Mouse (Mus musculus) hindbrain, embryonic 12.5 days (tissue): ENCODE measurements at regions not wholly inside any gene's neighbourhood (a gene's known extent, or its start where the extent isn't known, plus 50 kb on each side); places are given as distances from the start of the nearest gene placed in this dataset.
A peak's percentile ranks its signal among the peaks of the same experiment; 100 is the strongest.

Source experiments
- ATAC-seq: fragments of 200-750 bp; cut with Nextera tagmentation; 2 replicates; pipeline ENCODE4 v1.8.0; 2017; ENCODE audit warnings: moderate TSS enrichment; ENCODE audit not compliant: low FRiP score
- H3K27ac ChIP-seq: fragments of 300-500 bp; sonication (generic); 2 replicates; pipeline ENCODE4 v1.5.1; 2016; ENCODE audit warnings: mild to moderate bottlenecking
- H3K27me3 ChIP-seq: fragments of 300-500 bp; sonication (generic); 2 replicates; pipeline ENCODE4 v1.6.1; 2016; ENCODE audit warnings: mild to moderate bottlenecking
- H3K36me3 ChIP-seq: fragments of 300-500 bp; sonication (generic); 2 replicates; pipeline ENCODE4 v1.6.1; 2016; ENCODE audit warnings: mild to moderate bottlenecking
- H3K4me1 ChIP-seq: fragments of 300-500 bp; sonication (generic); 2 replicates; pipeline ENCODE4 v1.6.1; 2016
- H3K4me2 ChIP-seq: fragments of 300-500 bp; sonication (generic); replicated peaks from 2 replicates; pipeline ENCODE4 v1.6.1; 2016; ENCODE audit warnings: mild to moderate bottlenecking
- H3K4me3 ChIP-seq: fragments of 300-500 bp; sonication (generic); 2 replicates; pipeline ENCODE4 v1.5.1; 2016; ENCODE audit warnings: mild to moderate bottlenecking
- H3K9ac ChIP-seq: fragments of 300-500 bp; sonication (generic); 2 replicates; pipeline ENCODE4 v1.6.1; 2016; ENCODE audit warnings: mild to moderate bottlenecking, moderate library complexity
- H3K9me3 ChIP-seq: fragments of 300-500 bp; sonication (generic); replicated peaks from 2 replicates; pipeline ENCODE4 v1.6.1; 2016; ENCODE audit warnings: mild to moderate bottlenecking
- WGBS: fragments of 180-500 bp; shearing (Covaris S2); methylation state at CpG from one replicate; pipeline ENCODE4 v1.1.7; 2016; 5-methylcytosine and 5-hydroxymethylcytosine counted together

GRCm38 (mm10) chr14:24646239-24646848, 159.4 kb downstream of the Rps24 start:
- Histone ChIP-seq H3K4me1 (peaks cover 35% of the 10 kb centered on the region), H3K4me3 (no peak overlapping the region), H3K9me3 (no peaks in the 10 kb centered on the region), H3K9ac (no peak overlapping the region), H3K4me2 (no peak overlapping the region), H3K36me3 (no peaks in the 10 kb centered on the region), H3K27me3 (no peaks in the 10 kb centered on the region), H3K27ac (peak overlapping the region; percentile 66)
- no peak for ATAC-seq
- 94% methylated on average over 6 of the region's 6 CpGs for WGBS

GRCm38 (mm10) chr14:24647722-24648121, 160.8 kb downstream of the Rps24 start:
- no peaks in the 10 kb centered on the region for H3K9me3 ChIP-seq
- no peaks in the 10 kb centered on the region for H3K27me3 ChIP-seq
- no peak for ATAC-seq
- H3K27ac ChIP-seq, result no peak overlapping the region
- no peak overlapping the region for H3K4me2 ChIP-seq
- no peak overlapping the region for H3K9ac ChIP-seq
- H3K4me3 ChIP-seq, result no peak overlapping the region
- H3K36me3 ChIP-seq, result no peaks in the 10 kb centered on the region
- WGBS, result 91% methylated on average over 4 of the region's 4 CpGs
- H3K4me1 ChIP-seq, result peaks cover 36% of the 10 kb centered on the region

GRCm38 (mm10) chr14:24650195-24650901, 163.4 kb downstream of the Rps24 start:
- peak overlapping the region; percentile 85 for H3K27ac ChIP-seq
- H3K4me3 ChIP-seq, result no peak overlapping the region
- 57% methylated on average over 7 of the region's 7 CpGs for WGBS
- H3K4me1 ChIP-seq, result peaks cover 23% of the 10 kb centered on the region
- no peak overlapping the region for H3K9ac ChIP-seq
- no peaks in the 10 kb centered on the region for H3K27me3 ChIP-seq
- H3K9me3 ChIP-seq, result no peaks in the 10 kb centered on the region
- ATAC-seq, result peak; percentile 43; the same call in 1 of the 2 replicates
- no peaks in the 10 kb centered on the region for H3K36me3 ChIP-seq
- H3K4me2 ChIP-seq, result no peak overlapping the region

GRCm38 (mm10) chr14:24650902-24651270, 164.0 kb downstream of the Rps24 start:
- 38% methylated on average over 12 of the region's 12 CpGs for WGBS
- Histone ChIP-seq H3K9ac (no peak overlapping the region), H3K4me2 (no peak overlapping the region), H3K36me3 (no peaks in the 10 kb centered on the region), H3K4me3 (no peak overlapping the region), H3K9me3 (no peaks in the 10 kb centered on the region), H3K27me3 (no peaks in the 10 kb centered on the region), H3K27ac (peak overlapping the region; percentile 85), H3K4me1 (peaks cover 28% of the 10 kb centered on the region)
- no peak; the same call in 1 of the 2 replicates for ATAC-seq

GRCm38 (mm10) chr14:24652591-24652990, 165.7 kb downstream of the Rps24 start:
- Histone ChIP-seq H3K9me3 (no peaks in the 10 kb centered on the region), H3K9ac (no peak overlapping the region), H3K27ac (no peak overlapping the region), H3K27me3 (no peaks in the 10 kb centered on the region), H3K4me1 (peaks cover 25% of the 10 kb centered on the region), H3K4me3 (no peak overlapping the region), H3K36me3 (no peaks in the 10 kb centered on the region), H3K4me2 (no peak overlapping the region)
- ATAC-seq, result no peak
- 71% methylated on average over 2 of the region's 2 CpGs for WGBS

- H3K4me3 ChIP-seq, result no peak overlapping the region
- 55% methylated on average over 9 of the region's 9 CpGs for WGBS
- no peak overlapping the region for H3K4me2 ChIP-seq
- no peak overlapping the region for H3K27ac ChIP-seq
- no peaks in the 10 kb centered on the region for H3K36me3 ChIP-seq
- peaks cover 13% of the 10 kb centered on the region for H3K4me1 ChIP-seq
- 0 out of 2 replicates have a peak, but pooled peaks have one; percentile 36 for ATAC-seq
- H3K9ac ChIP-seq, result no peak overlapping the region; the same call in 1 of the 2 replicates
- H3K9me3 ChIP-seq, result no peaks in the 10 kb centered on the region
- H3K27me3 ChIP-seq, result no peaks in the 10 kb centered on the region
These were observed 168.7 kb downstream of the Rps24 start for GRCm38 (mm10) chr14:24655580-24655979.

- ATAC-seq, result no peak
These were observed 174.9 kb downstream of the Rps24 start for GRCm38 (mm10) chr14:24661797-24662196.

GRCm38 (mm10) chr14:24665210-24665609, 178.3 kb downstream of the Rps24 start:
- no peak overlapping the region for H3K4me2 ChIP-seq
- no peak for ATAC-seq
- no peaks in the 10 kb centered on the region for H3K36me3 ChIP-seq
- H3K27ac ChIP-seq, result no peak overlapping the region
- H3K27me3 ChIP-seq, result no peaks in the 10 kb centered on the region
- H3K9me3 ChIP-seq, result no peaks in the 10 kb centered on the region
- H3K9ac ChIP-seq, result no peak overlapping the region
- 71% methylated on average over 4 of the region's 4 CpGs for WGBS
- no peak overlapping the region for H3K4me3 ChIP-seq
- no peaks in the 10 kb centered on the region for H3K4me1 ChIP-seq

More at GRCm38 (mm10) chr14:24661797-24662196, 174.9 kb downstream of the Rps24 start:
- Histone ChIP-seq H3K27me3 (no peaks in the 10 kb centered on the region), H3K9ac (no peak overlapping the region), H3K4me3 (no peak overlapping the region), H3K27ac (no peak overlapping the region), H3K4me2 (no peak overlapping the region), H3K4me1 (no peaks in the 10 kb centered on the region), H3K36me3 (no peaks in the 10 kb centered on the region), H3K9me3 (no peaks in the 10 kb centered on the region)
- WGBS, result 62% methylated on average over 2 of the region's 2 CpGs
